Mouse (Mus musculus) 3134 (cell line): ENCODE measurements around the gene Ppil2.
A peak's percentile ranks its signal among the peaks of the same experiment; 100 is the strongest.

Experiments used
- DNase-seq: peaks from one replicate; pipeline ENCODE4 v3.0.0-alpha.2; 2011; ENCODE audit warnings: low spot score; ENCODE audit not compliant: insufficient read length; ENCODE audit errors: extremely low read depth

Gene Ppil2

GRCm38 (mm10) chr16:17110771-17111743, at the start of gene Ppil2:
Gene Ppil2, minus strand, starts transcription at chr16:17111257.
- peak; percentile 82 for DNase-seq

- DNase-seq, result no peak
Measured at GRCm38 (mm10) chr16:17154346-17154745, 43.3 kb upstream of the Ppil2 start.

GRCm38 (mm10) chr16:17151874-17152273, 40.8 kb upstream of the Ppil2 start:
- DNase-seq, result no peak

GRCm38 (mm10) chr16:17150520-17151258, 39.6 kb upstream of the Ppil2 start:
- DNase-seq, result no peak

- DNase-seq, result no peak
Measured at GRCm38 (mm10) chr16:17148084-17148483, 37.0 kb upstream of the Ppil2 start.

GRCm38 (mm10) chr16:17147391-17147929, 36.4 kb upstream of the Ppil2 start:
- no peak for DNase-seq

- no peak for DNase-seq
Measured at GRCm38 (mm10) chr16:17146772-17147235, 35.7 kb upstream of the Ppil2 start, which contains the start of gene Ccdc116. Gene Ccdc116, minus strand, starts transcription at chr16:17147229.

GRCm38 (mm10) chr16:17144339-17144738, 33.3 kb upstream of the Ppil2 start, which contains the start of gene Ydjc:
Gene Ydjc, plus strand, starts transcription at chr16:17144621.
- DNase-seq, result no peak

- DNase-seq, result no peak
Measured at GRCm38 (mm10) chr16:17137355-17137754, 26.3 kb upstream of the Ppil2 start.

GRCm38 (mm10) chr16:17132906-17133200, 21.8 kb upstream of the Ppil2 start:
- DNase-seq, result no peak

- DNase-seq, result peak; percentile 99
Measured at GRCm38 (mm10) chr16:17132089-17132905, 21.2 kb upstream of the Ppil2 start, which contains the start of gene Sdf2l1. Gene Sdf2l1, minus strand, starts transcription at chr16:17132383.

GRCm38 (mm10) chr16:17131191-17132088, 20.4 kb upstream of the Ppil2 start:
- DNase-seq, result peak; percentile 70

- no peak for DNase-seq
Measured at GRCm38 (mm10) chr16:17127292-17127691, 16.2 kb upstream of the Ppil2 start.

- DNase-seq, result no peak
Measured at GRCm38 (mm10) chr16:17124871-17125520, 13.9 kb upstream of the Ppil2 start, which contains the start of gene 2610318N02Rik. Gene 2610318N02Rik, minus strand, starts transcription at chr16:17125167.

- no peak for DNase-seq
Measured at GRCm38 (mm10) chr16:17124119-17124870, 13.2 kb upstream of the Ppil2 start.

GRCm38 (mm10) chr16:17121569-17121968, 10.5 kb upstream of the Ppil2 start:
- DNase-seq, result no peak

GRCm38 (mm10) chr16:17117309-17117799, 6.3 kb upstream of the Ppil2 start:
- DNase-seq, result no peak

GRCm38 (mm10) chr16:17104600-17104999, 6.5 kb downstream of the Ppil2 start:
- no peak for DNase-seq
